Mouse (Mus musculus) C2C12 (cell line): Measurements from ENCODE around the gene Doc2b.

Source experiments
- CTCF ChIP-seq: IDR thresholded peaks from one replicate; pipeline ENCODE4 v1.5.1; 2011; ENCODE audit not compliant: control insufficient read depth, insufficient read depth, insufficient read length
- MAX ChIP-seq: IDR thresholded peaks from one replicate; pipeline ENCODE4 v1.6.1; 2011; ENCODE audit warnings: mild to moderate bottlenecking, control low read depth
- MYOD1 ChIP-seq: IDR thresholded peaks from one replicate; pipeline ENCODE4 v1.6.1; 2011; ENCODE audit warnings: low read depth; ENCODE audit not compliant: control insufficient read depth, insufficient read length
- MYOG ChIP-seq: IDR thresholded peaks from one replicate; pipeline ENCODE4 v1.6.1; 2011; ENCODE audit not compliant: control insufficient read depth, insufficient read length; ENCODE audit errors: extremely low read depth
- USF1 ChIP-seq: IDR thresholded peaks from one replicate; pipeline ENCODE4 v1.6.1; 2011; ENCODE audit warnings: low read depth, mild to moderate bottlenecking, control low read depth, moderate library complexity

DNA sequence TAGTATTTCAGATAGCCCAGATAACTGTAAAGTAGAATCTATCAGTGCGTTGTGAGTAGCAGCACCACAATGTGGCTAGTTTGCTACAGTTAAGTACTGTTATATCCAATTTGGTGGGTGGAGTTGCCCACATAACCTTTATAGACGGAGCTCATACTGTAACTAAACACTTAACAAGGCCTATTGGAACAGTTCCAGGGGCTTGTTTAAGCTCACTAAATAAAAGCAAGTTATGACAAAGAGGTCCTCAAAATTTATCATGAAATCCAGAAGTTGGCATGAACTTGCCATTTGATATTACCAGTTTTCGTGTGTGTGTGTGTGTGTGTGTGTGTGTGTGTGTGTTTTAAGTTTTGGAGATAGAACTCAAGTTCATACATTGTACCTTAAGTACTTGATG, 55.6 kb downstream of the Doc2b start:
- TF ChIP-seq CTCF (no peak), MYOD1 (no peak), MAX (no peak), USF1 (no peak), MYOG (no peak)
